Mouse (Mus musculus): Measurements from ENCODE around the gene E2f8.

Gene E2f8

GRCm38 (mm10) chr7:48821654-48822053, 59.7 kb downstream of the E2f8 start:
- peak; percentile 11 for DNase-seq (ENCODE audit: low read depth, low spot score)

Data from ZHBTc4 (cell line).